Mouse (Mus musculus): ENCODE measurements around the gene Ppard.

The Ppard gene

GRCm38 (mm10) chr17:28341091-28341490, 108.6 kb downstream of the Ppard start:
- DNase-seq (ENCODE audit: low spot score): peak; percentile 82

- DNase-seq (ENCODE audit: low spot score): no peak
Observed at GRCm38 (mm10) chr17:28344050-28344607, 111.6 kb downstream of the Ppard start.

GRCm38 (mm10) chr17:28344670-28345069, 112.2 kb downstream of the Ppard start:
- DNase-seq (ENCODE audit: low spot score): no peak

GRCm38 (mm10) chr17:28345271-28345721, 112.8 kb downstream of the Ppard start:
- DNase-seq (ENCODE audit: low spot score): no peak

GRCm38 (mm10) chr17:28345882-28346281, 113.4 kb downstream of the Ppard start:
- no peak for DNase-seq (ENCODE audit: low spot score)

- no peak for DNase-seq (ENCODE audit: low spot score)
Observed at GRCm38 (mm10) chr17:28347327-28347726, 114.8 kb downstream of the Ppard start.

- no peak for DNase-seq (ENCODE audit: low spot score)
Observed at GRCm38 (mm10) chr17:28348211-28348610, 115.7 kb downstream of the Ppard start.

- no peak for DNase-seq (ENCODE audit: low spot score)
Observed at GRCm38 (mm10) chr17:28349264-28349880, 116.9 kb downstream of the Ppard start.

- no peak for DNase-seq (ENCODE audit: low spot score)
Observed at GRCm38 (mm10) chr17:28349901-28350465, 117.5 kb downstream of the Ppard start.

- peak; percentile 79 for DNase-seq (ENCODE audit: low spot score)
Observed at GRCm38 (mm10) chr17:28350466-28351352, 118.2 kb downstream of the Ppard start, which contains the start of gene Tead3. Gene Tead3, minus strand, starts transcription at chr17:28350817.
